Mouse (Mus musculus) CH12.LX (cell line): ENCODE results near the gene Ints3. TPM values are rescaled to one million over a fixed set of nuclear protein-coding genes. Genes with fewer than 3 reads are reported as not detected.

Experiments used
- DNase-seq: peaks from one replicate; pipeline ENCODE4 v3.0.0-alpha.2; 2013; ENCODE audit errors: extremely low read depth
- H3K27ac ChIP-seq: 2 replicates; pipeline ENCODE4 v1.5.1; 2012; ENCODE audit warnings: low read depth, mild to moderate bottlenecking, control low read depth, moderate library complexity; ENCODE audit not compliant: insufficient read depth
- H3K27me3 ChIP-seq: replicated peaks from 2 replicates; pipeline ENCODE3; 2012; ENCODE audit warnings: inconsistent platforms
- H3K36me3 ChIP-seq, 2 experiments: replicated peaks in 1 of 2; 2 replicates each; pipeline versions ENCODE3 to v1.6.1; 2012; ENCODE audit warnings: inconsistent platforms in 1 of 2, low read length in 1 of 2, mild to moderate bottlenecking in 1 of 2, mixed read lengths in 1 of 2, moderate library complexity in 1 of 2; ENCODE audit not compliant: control insufficient read depth in 1 of 2, insufficient read depth in 1 of 2
- H3K4me1 ChIP-seq, 2 experiments: 2 replicates each; pipeline ENCODE4 v1.6.1; 2012; ENCODE audit warnings: inconsistent platforms in 1 of 2, moderate library complexity in 1 of 2; ENCODE audit not compliant: insufficient read depth in 2 of 2, control insufficient read depth in 1 of 2
- H3K4me2 ChIP-seq: 2 replicates; pipeline ENCODE4 v1.6.1; 2012; ENCODE audit warnings: low read depth, mild to moderate bottlenecking, control low read depth; ENCODE audit not compliant: poor library complexity, insufficient read depth, severe bottlenecking
- H3K4me3 ChIP-seq, 3 experiments: fragments of 150-350 bp in 1 of 3; sonication (generic) in 1 of 3; replicated peaks in 1 of 3; 2 replicates each; pipeline versions ENCODE3 to v1.5.1; 2011 to 2012; ENCODE audit warnings: low read depth in 2 of 3, low read length in 2 of 3, mild to moderate bottlenecking in 2 of 3, moderate library complexity in 2 of 3, control low read depth in 1 of 3, improper control_type of control experiment in 1 of 3, inconsistent platforms in 1 of 3, mixed read lengths in 1 of 3; ENCODE audit not compliant: poor library complexity in 1 of 3
- H3K79me2 ChIP-seq: replicated peaks from 2 replicates; pipeline ENCODE4 v1.6.1; 2012; ENCODE audit warnings: mild to moderate bottlenecking, moderate library complexity; ENCODE audit not compliant: control insufficient read depth, poor library complexity, insufficient read depth, severe bottlenecking; ENCODE audit errors: extremely low read depth
- H3K9ac ChIP-seq: 2 replicates; pipeline ENCODE4 v1.6.1; 2012; ENCODE audit warnings: low read depth, mild to moderate bottlenecking, control low read depth, moderate library complexity; ENCODE audit not compliant: insufficient read depth
- H3K9me3 ChIP-seq: replicated peaks from 2 replicates; pipeline ENCODE3; 2012; ENCODE audit warnings: low read length, inconsistent platforms, mixed read lengths
- BHLHE40 ChIP-seq: IDR thresholded peaks from 2 replicates; pipeline ENCODE4 v1.6.1; 2011; ENCODE audit warnings: mild to moderate bottlenecking, low read depth, low read length, improper control_type of control experiment
- CHD1 ChIP-seq: IDR thresholded peaks from 2 replicates; pipeline ENCODE4 v1.6.1; 2012; ENCODE audit warnings: low read depth, low read length, improper control_type of control experiment, inconsistent platforms
- CTCF ChIP-seq, 2 experiments: IDR thresholded peaks in 1 of 2; conservative IDR thresholded peaks in 1 of 2; 2 replicates each; pipeline ENCODE4 v1.5.1; 2011 to 2012; ENCODE audit warnings: low read depth in 2 of 2, low read length in 2 of 2, improper control_type of control experiment in 1 of 2, inconsistent platforms in 1 of 2, mild to moderate bottlenecking in 1 of 2, moderate library complexity in 1 of 2
- ELF1 ChIP-seq: IDR thresholded peaks from 2 replicates; pipeline ENCODE4 v1.6.1; 2014; ENCODE audit warnings: low read depth, mild to moderate bottlenecking, inconsistent platforms, low read length, improper control_type of control experiment
- IRF4 ChIP-seq: IDR thresholded peaks from 2 replicates; pipeline ENCODE4 v1.6.1; 2014; ENCODE audit warnings: low read depth, mild to moderate bottlenecking, inconsistent platforms, low read length, improper control_type of control experiment
- JUND ChIP-seq: conservative IDR thresholded peaks from 2 replicates; pipeline ENCODE4 v1.6.1; 2011; ENCODE audit warnings: low read depth, low read length, improper control_type of control experiment
- KAT2A ChIP-seq: IDR thresholded peaks from 2 replicates; pipeline ENCODE4 v1.6.1; 2012; ENCODE audit warnings: low read length, improper control_type of control experiment, inconsistent platforms; ENCODE audit not compliant: insufficient replicate concordance
- MAX ChIP-seq: IDR thresholded peaks from 2 replicates; pipeline ENCODE4 v1.6.1; 2011; ENCODE audit warnings: low read length, improper control_type of control experiment
- MEF2A ChIP-seq: IDR thresholded peaks from 2 replicates; pipeline ENCODE4 v1.6.1; 2014; ENCODE audit warnings: low read depth, mild to moderate bottlenecking, inconsistent platforms, low read length, improper control_type of control experiment, borderline replicate concordance
- MXI1 ChIP-seq: IDR thresholded peaks from 2 replicates; pipeline ENCODE4 v1.6.1; 2011; ENCODE audit warnings: mild to moderate bottlenecking, low read depth, low read length, improper control_type of control experiment
- NELFE ChIP-seq: IDR thresholded peaks from 2 replicates; pipeline ENCODE4 v1.6.1; 2011; ENCODE audit warnings: low read depth, low read length, improper control_type of control experiment
- NRF1 ChIP-seq: IDR thresholded peaks from 2 replicates; pipeline ENCODE4 v1.6.1; 2014; ENCODE audit warnings: low read depth, mild to moderate bottlenecking, inconsistent platforms, low read length, improper control_type of control experiment, moderate library complexity
- PAX5 ChIP-seq: IDR thresholded peaks from 2 replicates; pipeline ENCODE4 v1.6.1; 2012; ENCODE audit warnings: low read length, inconsistent platforms, mixed read lengths
- POLR2A ChIP-seq: IDR thresholded peaks from 2 replicates; pipeline ENCODE4 v1.6.1; 2011; ENCODE audit warnings: low read depth, mild to moderate bottlenecking, improper control_type of control experiment, low read length
- POLR2AphosphoS2 ChIP-seq: IDR thresholded peaks from 2 replicates; pipeline ENCODE4 v1.6.1; 2011; ENCODE audit warnings: low read depth, low read length, improper control_type of control experiment
- SIN3A ChIP-seq: IDR thresholded peaks from 2 replicates; pipeline ENCODE4 v1.6.1; 2012; ENCODE audit warnings: low read length, improper control_type of control experiment, inconsistent platforms
- UBTF ChIP-seq: IDR thresholded peaks from 2 replicates; pipeline ENCODE4 v1.6.1; 2012; ENCODE audit warnings: low read depth, mild to moderate bottlenecking, inconsistent platforms, low read length, improper control_type of control experiment, moderate library complexity
- USF1 ChIP-seq: IDR thresholded peaks from 2 replicates; pipeline ENCODE4 v1.6.1; 2014; ENCODE audit warnings: low read depth, mild to moderate bottlenecking, inconsistent platforms, low read length, improper control_type of control experiment
- USF2 ChIP-seq: conservative IDR thresholded peaks from 2 replicates; pipeline ENCODE4 v1.6.1; 2011; ENCODE audit warnings: low read depth, low read length, improper control_type of control experiment
- ZC3H11A ChIP-seq: IDR thresholded peaks from 2 replicates; pipeline ENCODE4 v1.6.1; 2012; ENCODE audit warnings: low read depth, mild to moderate bottlenecking, inconsistent platforms, low read length, improper control_type of control experiment
- ZMIZ1 ChIP-seq: IDR thresholded peaks from 2 replicates; pipeline ENCODE4 v1.6.1; 2012; ENCODE audit warnings: low read depth, mild to moderate bottlenecking, inconsistent platforms, low read length, improper control_type of control experiment
- ZNF384 ChIP-seq: IDR thresholded peaks from 2 replicates; pipeline ENCODE4 v1.6.1; 2012; ENCODE audit warnings: low read depth, low read length, improper control_type of control experiment, inconsistent platforms
- dilution Hi-C: fragments of 300-500 bp; cut with MboI; formaldehyde crosslinking; loops from 2 replicates; pipeline ENCODE4 v1.14.3; 2020; ENCODE audit warnings: low sequenced_read_pairs; ENCODE audit not compliant: extremely low pct_unique_long_range_greater_than_20kb, extremely low pct_ligation_motif_present
- in situ Hi-C: fragments of 300-500 bp; cut with MboI; formaldehyde crosslinking; loops from 3 replicates; pipeline ENCODE4 v1.14.3; 2019; ENCODE audit warnings: low sequenced_read_pairs, low pct_ligation_motif_present, low pct_unique_long_range_greater_than_20kb, mixed read lengths
- polyA plus RNA-seq: library from polyadenylated mRNA; unstranded; fragments of >175 nt; gene quantifications from 2 replicates; pipeline ENCODE4 v1.2.1, GENCODE M21; 2012; ENCODE audit warnings: low read depth; ENCODE audit not compliant: insufficient read length
- total RNA-seq, 2 experiments: library from RNA; depleted of rRNA; stranded (reverse); fragments of 300-350 nt in 1 of 2; fragments of >200 nt in 1 of 2; gene quantifications; 2 replicates each; pipeline ENCODE4 v1.2.3; 2012 to 2014

Ints3 gene
- total and polyA plus RNA-seq, 3 experiments = 20.5 to 45.9 (median 30.7) TPM

GRCm38 (mm10) chr3:90437131-90437530, 3.7 kb upstream of the Ints3 start:
- DNase-seq = no peak
- in situ Hi-C loops = no loop called here
- dilution Hi-C loops = no loop called here
- Histone ChIP-seq H3K79me2 (peaks cover 9% of the 10 kb centered on the region; the same call in 1 of the 2 replicates), H3K4me3 (no peak overlapping the region), H3K4me1 (peaks cover 0 to 7% of the 10 kb centered on the region in 2 experiments; a peak in 2 of 4 replicates), H3K27ac (no peak overlapping the region), H3K36me3 (no peaks in the 10 kb centered on the region), H3K27me3 (no peaks in the 10 kb centered on the region), H3K9ac (no peak overlapping the region), H3K9me3 (no peaks in the 10 kb centered on the region), H3K4me2 (no peak overlapping the region)
- TF ChIP-seq ZNF384 (no peak), ZMIZ1 (no peak), POLR2A (no peak), IRF4 (no peak), ZC3H11A (no peak), MEF2A (no peak), PAX5 (no peak)

GRCm38 (mm10) chr3:90434073-90434730, 780 bp upstream of the Ints3 start:
- TF ChIP-seq SIN3A (peak; percentile 35; the same call in 1 of the 2 replicates), NRF1 (no peak)
- in situ Hi-C loops = no loop called here
- no peaks in the 10 kb centered on the region for H3K27me3 ChIP-seq
- H3K4me1 ChIP-seq = peaks cover 8 to 33% of the 10 kb centered on the region in 2 experiments
- no peak overlapping the region for H3K27ac ChIP-seq
- dilution Hi-C loops = no loop called here
- no peak for DNase-seq
- H3K79me2 ChIP-seq = peaks cover 18% of the 10 kb centered on the region
- H3K9me3 ChIP-seq = no peaks in the 10 kb centered on the region
- H3K36me3 ChIP-seq = peaks cover 0 to 8% of the 10 kb centered on the region in 2 experiments
- H3K4me3 ChIP-seq = peak overlapping the region; percentile 42 to 91 (median 59)
- H3K9ac ChIP-seq = peak overlapping the region; percentile 66
- H3K4me2 ChIP-seq = peak overlapping the region; percentile 85

- dilution Hi-C loops = no loop called here
- Histone ChIP-seq H3K4me2 (peak overlapping the region; percentile 32; the same call in 1 of the 2 replicates), H3K4me1 (peaks cover 8 to 47% of the 10 kb centered on the region in 2 experiments), H3K9me3 (no peaks in the 10 kb centered on the region), H3K27me3 (no peaks in the 10 kb centered on the region), H3K9ac (peak overlapping the region; percentile 88), H3K27ac (peak overlapping the region; percentile 65; the same call in 1 of the 2 replicates), H3K4me3 (peak overlapping the region; percentile 71 to 94 (median 91))
- DNase-seq = peak; percentile 26
- TF ChIP-seq MXI1 = no peak
- no peak for TF ChIP-seq SIN3A
- TF ChIP-seq POLR2AphosphoS2 = no peak
- TF ChIP-seq IRF4 = no peak
- TF ChIP-seq PAX5 = no peak
- no peak for TF ChIP-seq NELFE
- TF ChIP-seq CTCF (conservative IDR thresholded peaks at IDR 0.05 in 1 of 2, IDR thresholded peaks at IDR 0.05 in 1 of 2; ENCODE audit: low read depth in 2 of 2, low read length in 2 of 2) = no peak
- no peak for TF ChIP-seq ZMIZ1
- no peak for TF ChIP-seq USF1
- TF ChIP-seq JUND = no peak
- no peak for TF ChIP-seq USF2
- TF ChIP-seq MAX = no peak
- no peak for TF ChIP-seq BHLHE40
- no peak for TF ChIP-seq UBTF
- no peak for TF ChIP-seq KAT2A
- no peak for TF ChIP-seq ELF1
- no peak for TF ChIP-seq CHD1
- TF ChIP-seq, all 38 proteins: peak for 0
- Histone ChIP-seq H3K36me3 (peaks cover 0 to 12% of the 10 kb centered on the region in 2 experiments), H3K79me2 (peaks cover 18% of the 10 kb centered on the region)
- in situ Hi-C loops = no loop called here
Observed at GRCm38 (mm10) chr3:90432811-90433219, 607 bp downstream of the Ints3 start.
